Mouse (Mus musculus): ENCODE data around the gene Pcyt1a.

- TF ChIP-seq GATA1 (IDR thresholded peaks at IDR 0.05; ENCODE audit: low read length), result no peak
- no peak for TF ChIP-seq TAL1 (IDR thresholded peaks at IDR 0.05; ENCODE audit: low read length)
These were observed 38.8 kb downstream of the Pcyt1a start for GRCm38 (mm10) chr16:32469404-32470105.

Data from erythroblast, embryonic 14.5 days (primary cell).